Mouse (Mus musculus): ENCODE data around the gene Erc1. TPM values are rescaled to one million over a fixed set of nuclear protein-coding genes. Genes with fewer than 3 reads are reported as not detected.

The Erc1 gene
- total RNA-seq (2021): 10 to 100 TPM; 38.5 to 41.1 TPM

- peak; percentile 91 for DNase-seq (ENCODE audit: low spot score)
- intact Hi-C loops (cut with DNase I): loop anchor here (5.0 kb wide), 1 partner anchor 56 kb away; no protein-coding TSS in a partner anchor
These were observed at the start of gene Erc1 for GRCm38 (mm10) chr6:119848034-119848695. Gene Erc1 (minus strand): TSS chr6:119848167.

- DNase-seq (ENCODE audit: low spot score): no peak
- intact Hi-C loops (cut with DNase I): no loop called here
These were observed 44.7 kb upstream of the Erc1 start for GRCm38 (mm10) chr6:119892711-119893110.

- intact Hi-C loops (cut with DNase I): no loop called here
- no peak for DNase-seq (ENCODE audit: low spot score)
These were observed 35.2 kb upstream of the Erc1 start for GRCm38 (mm10) chr6:119883151-119883550.

GRCm38 (mm10) chr6:119864341-119865034 is 16.5 kb upstream of the Erc1 start:
- intact Hi-C loops (cut with DNase I): no loop called here
- peak; percentile 47 for DNase-seq (ENCODE audit: low spot score)

DNA sequence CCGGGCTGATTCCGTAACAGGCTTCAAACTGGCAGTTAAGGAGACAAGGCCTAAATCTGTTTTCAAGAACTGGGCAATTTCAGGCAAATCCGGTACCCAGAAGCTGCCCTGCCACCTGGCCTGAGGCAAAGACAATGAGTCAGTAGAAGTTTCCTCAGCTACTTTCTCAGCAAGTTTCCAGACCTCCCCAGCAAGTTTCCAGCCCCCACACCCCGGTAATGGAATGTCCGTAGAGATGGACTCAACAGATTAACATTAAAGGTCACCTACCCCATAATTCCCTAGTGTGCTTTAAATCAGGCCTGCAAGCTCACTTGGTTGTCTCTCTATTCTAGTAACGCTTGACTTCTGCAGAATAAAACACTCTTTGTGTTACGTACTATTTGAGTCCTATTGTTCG is 13.6 kb upstream of the Erc1 start:
- no peak for DNase-seq (ENCODE audit: low spot score)
- intact Hi-C loops (cut with DNase I): no loop called here

- intact Hi-C loops (cut with DNase I): no loop called here
- no peak for DNase-seq (ENCODE audit: low spot score)
These were observed 12.3 kb upstream of the Erc1 start for GRCm38 (mm10) chr6:119860236-119860635.

GRCm38 (mm10) chr6:119855471-119855870 is 7.5 kb upstream of the Erc1 start:
- no peak for DNase-seq (ENCODE audit: low spot score)
- intact Hi-C loops (cut with DNase I): no loop called here

DNA sequence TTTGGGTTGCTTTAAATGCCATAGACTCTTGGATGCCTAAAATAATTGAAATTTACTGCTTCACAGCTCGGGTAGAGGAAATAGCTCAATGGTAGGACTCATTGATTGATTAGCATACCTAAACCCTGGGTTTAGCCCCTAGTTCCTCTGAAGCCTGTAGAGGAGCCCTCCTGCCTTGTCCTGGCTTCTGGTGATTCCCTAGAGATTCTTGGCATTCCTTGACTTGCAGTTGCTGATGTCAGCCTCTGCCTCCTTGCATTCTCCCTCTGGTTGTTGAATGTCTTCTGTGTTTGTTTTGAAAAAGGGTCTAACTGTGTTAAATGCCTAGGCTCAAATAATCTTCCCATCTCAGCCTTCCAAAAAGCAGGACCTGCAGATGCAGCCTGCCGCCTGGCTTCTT is 6.2 kb upstream of the Erc1 start:
- intact Hi-C loops (cut with DNase I): no loop called here

GRCm38 (mm10) chr6:119849858-119850257 is 1.9 kb upstream of the Erc1 start:
- intact Hi-C loops (cut with DNase I): loop anchor here (5.0 kb wide), 1 partner anchor 58 kb away; no protein-coding TSS in a partner anchor
- no peak for DNase-seq (ENCODE audit: low spot score)

More for the DNA sequence above, 6.2 kb upstream of the Erc1 start:
- no peak for DNase-seq (ENCODE audit: low spot score)

GRCm38 (mm10) chr6:119849348-119849709 is 1.4 kb upstream of the Erc1 start:
- intact Hi-C loops (cut with DNase I): loop anchor here (5.0 kb wide), 1 partner anchor 57 kb away; no protein-coding TSS in a partner anchor
- no peak for DNase-seq (ENCODE audit: low spot score)

DNA sequence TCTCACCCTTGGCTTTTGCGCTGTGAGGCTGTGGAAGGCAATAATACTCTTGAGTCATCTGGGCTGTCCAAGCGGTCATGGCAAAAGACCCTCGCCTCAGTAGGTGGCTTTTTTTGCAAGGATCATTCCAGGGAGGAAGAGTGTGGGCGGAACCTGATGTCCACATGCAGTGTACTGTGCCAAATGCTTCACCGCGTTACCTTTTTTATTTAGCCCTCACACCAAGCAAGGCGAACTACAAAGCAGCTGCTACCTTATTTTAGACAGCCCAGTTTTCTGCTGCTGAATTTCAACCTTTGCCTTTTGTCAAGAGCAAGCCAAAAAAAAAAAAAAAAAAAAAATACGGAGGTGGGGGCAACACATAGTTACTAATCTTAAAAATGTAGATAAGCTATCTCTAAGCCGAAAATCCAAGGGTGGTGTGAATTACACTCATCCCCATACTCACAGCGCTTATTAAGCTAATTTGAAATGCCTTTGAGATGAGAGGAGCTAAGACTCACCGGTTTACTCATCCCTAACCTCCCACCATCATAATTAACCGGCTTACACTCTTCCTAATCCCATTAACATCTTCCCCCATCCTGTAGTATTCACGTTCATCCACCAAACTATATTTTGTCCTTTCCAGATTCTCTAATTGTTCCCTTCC is 855 bp upstream of the Erc1 start:
- DNase-seq (ENCODE audit: low spot score): no peak
- intact Hi-C loops (cut with DNase I): loop anchor here (5.0 kb wide), 1 partner anchor 57 kb away; no protein-coding TSS in a partner anchor

DNA sequence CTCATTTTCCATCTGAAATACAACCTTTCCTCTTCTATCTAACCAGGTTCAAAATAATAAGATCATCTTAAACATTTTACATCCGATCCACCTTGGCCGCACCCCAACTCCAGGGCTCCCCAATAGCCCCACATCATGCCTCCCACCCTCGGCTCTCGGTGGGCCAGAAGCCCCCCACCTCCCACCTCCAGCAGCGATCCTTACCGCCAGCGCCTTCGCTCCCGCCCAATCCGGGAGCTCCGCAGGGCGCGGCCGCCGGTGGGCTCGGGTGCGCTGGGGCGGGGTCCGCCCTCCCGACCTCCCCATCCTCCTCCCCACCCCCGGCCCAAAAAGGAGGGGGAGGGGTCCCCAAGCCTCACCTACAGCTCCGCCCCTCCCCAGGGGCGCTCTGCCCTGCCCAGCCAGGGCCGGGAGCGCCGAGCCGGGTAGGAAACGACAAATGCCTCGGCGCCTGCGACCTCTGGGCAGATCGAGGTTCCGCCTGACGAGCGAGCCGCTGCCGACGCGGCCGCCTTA is 391 bp downstream of the Erc1 start:
- intact Hi-C loops (cut with DNase I): loop anchor here (2.0 to 5.0 kb wide), 2 partner anchors 55 kb away; partner anchors contain the start of gene Rad52
- no peak for DNase-seq (ENCODE audit: low spot score)

GRCm38 (mm10) chr6:119846751-119847517 is 1.0 kb downstream of the Erc1 start:
- intact Hi-C loops (cut with DNase I): loop anchor here (2.0 to 5.0 kb wide), 2 partner anchors 55 to 56 kb away; partner anchors contain the start of gene Rad52
- DNase-seq (ENCODE audit: low spot score): no peak

DNA sequence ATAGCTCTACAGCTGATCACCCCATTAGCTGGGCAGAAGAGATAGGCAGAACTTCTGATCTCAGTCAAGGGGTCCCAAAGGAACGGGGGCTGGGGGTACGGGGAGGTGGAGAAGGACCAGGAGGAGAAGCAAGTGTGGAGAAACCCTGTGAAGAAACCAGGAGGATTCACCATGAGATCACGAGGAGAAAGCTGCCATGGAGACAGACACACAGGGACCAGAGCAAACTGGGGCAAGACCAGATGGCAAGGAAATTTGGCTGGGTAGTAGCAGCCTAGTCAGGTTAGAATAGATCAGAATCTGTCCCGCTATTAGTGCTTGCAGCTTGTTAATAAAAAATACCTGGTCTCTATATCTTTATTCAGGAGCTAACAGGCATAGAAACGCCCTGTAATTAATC is 18.0 kb downstream of the Erc1 start:
- DNase-seq (ENCODE audit: low spot score): no peak
- intact Hi-C loops (cut with DNase I): no loop called here

- DNase-seq (ENCODE audit: low spot score): no peak
- intact Hi-C loops (cut with DNase I): no loop called here
These were observed 19.8 kb downstream of the Erc1 start for GRCm38 (mm10) chr6:119828165-119828564.

GRCm38 (mm10) chr6:119826701-119827100 is 21.3 kb downstream of the Erc1 start:
- no peak for DNase-seq (ENCODE audit: low spot score)
- intact Hi-C loops (cut with DNase I): no loop called here

DNA sequence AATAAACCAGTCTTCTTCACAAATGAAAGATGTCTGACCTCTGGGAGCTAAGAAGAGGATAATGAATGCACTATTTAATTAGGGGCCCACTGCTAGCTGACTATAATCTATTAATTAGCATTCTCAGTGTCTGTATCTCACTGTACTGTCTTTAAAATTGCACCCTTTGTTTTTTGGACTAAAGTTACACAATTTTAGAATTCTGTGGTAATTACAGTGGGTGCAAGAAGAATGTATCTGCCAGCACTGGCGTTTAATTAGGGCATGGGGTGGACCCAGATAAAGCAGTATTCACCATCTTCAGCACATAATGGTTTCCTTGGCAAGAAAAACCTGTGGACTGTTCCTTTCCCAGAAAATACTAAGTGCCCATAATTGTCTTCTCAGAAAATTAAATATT is 25.8 kb downstream of the Erc1 start:
- intact Hi-C loops (cut with DNase I): no loop called here
- no peak for DNase-seq (ENCODE audit: low spot score)

DNA sequence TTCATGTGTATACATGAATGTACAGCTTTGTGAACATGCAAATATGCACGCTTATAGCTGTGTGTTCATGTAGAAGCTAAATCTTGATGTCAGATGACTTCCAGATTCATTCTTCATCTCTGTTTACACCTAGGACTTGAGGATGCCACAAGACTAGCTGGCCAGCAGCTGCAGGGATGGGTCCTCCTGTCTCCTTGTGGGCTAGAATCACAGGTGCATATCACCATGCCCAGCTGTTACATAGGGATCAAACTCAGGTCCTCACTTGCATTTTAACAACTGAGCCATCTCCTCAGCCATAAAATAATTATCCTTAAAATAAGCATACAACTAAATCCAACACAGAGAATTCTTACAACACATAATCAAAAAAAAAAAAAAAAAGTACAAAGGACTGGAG is 26.8 kb downstream of the Erc1 start:
- DNase-seq (ENCODE audit: low spot score): no peak
- intact Hi-C loops (cut with DNase I): no loop called here

DNA sequence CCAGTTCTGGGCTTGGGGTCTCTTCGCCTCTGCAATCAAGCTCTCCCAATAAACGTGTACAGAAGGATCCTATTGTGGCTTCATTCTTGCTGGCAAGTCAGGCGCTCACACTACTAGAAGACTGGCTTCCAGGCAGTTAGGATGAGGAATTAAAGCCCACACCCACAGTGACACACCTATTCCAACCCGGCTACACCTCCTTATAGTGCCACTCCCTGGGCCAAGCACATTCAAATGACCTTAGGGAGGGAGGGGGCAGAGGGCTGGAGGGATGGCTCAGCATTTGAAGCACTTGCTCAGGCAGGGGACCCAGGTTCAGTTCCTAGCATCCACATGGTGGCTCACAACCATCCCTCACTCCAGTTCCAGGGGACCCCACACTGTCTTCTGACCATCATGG is 29.4 kb downstream of the Erc1 start:
- intact Hi-C loops (cut with DNase I): no loop called here

GRCm38 (mm10) chr6:119815426-119815825 is 32.5 kb downstream of the Erc1 start:
- DNase-seq (ENCODE audit: low spot score): no peak
- intact Hi-C loops (cut with DNase I): no loop called here

More for the DNA sequence above, 29.4 kb downstream of the Erc1 start:
- no peak for DNase-seq (ENCODE audit: low spot score)

Measured in heart, postnatal 25 days (tissue).